ENCODE assay signal across 11 mouse cellular contexts in the genomic region with DNA sequence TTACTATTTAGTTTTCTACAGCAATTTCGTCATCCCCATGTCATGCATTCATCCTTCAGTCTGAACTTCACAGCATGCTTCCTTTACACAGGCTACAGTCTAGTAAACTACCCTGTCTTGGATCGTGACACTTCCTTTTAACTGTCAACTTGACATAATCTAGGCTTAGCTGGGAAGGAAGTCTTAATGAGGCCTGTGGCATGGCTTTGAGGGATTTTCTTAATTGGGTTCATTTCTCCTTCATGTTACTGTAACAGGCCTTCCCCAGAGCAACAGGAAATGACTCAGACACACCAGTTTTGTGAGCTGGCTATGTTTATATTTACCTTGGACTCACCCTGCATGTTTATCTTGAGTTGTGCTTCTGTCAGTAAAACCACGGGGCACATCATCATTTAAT.
DNase-seq lines count a peak whose midpoint lies in the region; ATAC-seq and TF ChIP-seq lines count a peak whose summit lies in the region.
"Had no signal": no experiment of that assay in that cellular context is flagged by ENCODE, and none has a peak within 500 bp of the region (broad histone marks: within the 10 kb centered on the region; RNA-seq: fewer than 3 reads in every experiment).

No protein-coding gene starts in this region.

- no peaks in the 10 kb centered on the region for H3K9me3 ChIP-seq in kidney, postnatal 0 days (replicated peaks; ENCODE audit: low read length)
- no peaks in the 10 kb centered on the region for H3K9me3 ChIP-seq in MEL (replicated peaks; ENCODE audit: insufficient read depth, low read length)
- no peaks in the 10 kb centered on the region for H3K9me3 ChIP-seq in liver, embryonic 13.5 days (replicated peaks)
- H3K9me3 ChIP-seq: G1E had no signal

- no peak overlapping the region for H3K4me2 ChIP-seq in kidney, postnatal 0 days (ENCODE audit: low read length)
- H3K4me2 ChIP-seq in liver, embryonic 13.5 days = no peak overlapping the region
- H3K4me2 ChIP-seq: midbrain, embryonic 11.5 days had no signal

- H3K79me2 ChIP-seq in MEL (ENCODE audit: control insufficient read depth, insufficient read depth, low read length, poor library complexity) = no peaks in the 10 kb centered on the region

- no peak for TF ChIP-seq CTCF in kidney, postnatal 0 days (IDR thresholded peaks at IDR 0.05; ENCODE audit: low read depth)
- no peak for TF ChIP-seq CTCF in MEL (IDR thresholded peaks at IDR 0.05 in 2 of 3, conservative IDR thresholded peaks at IDR 0.05 in 1 of 3; ENCODE audit: control insufficient read depth in 1 of 3, insufficient read depth in 1 of 3, low read depth in 2 of 3, low read length in 3 of 3, poor library complexity in 1 of 3, severe bottlenecking in 1 of 3)

- no peaks in the 10 kb centered on the region for H3K4me1 ChIP-seq in kidney, postnatal 0 days (replicated peaks; ENCODE audit: insufficient read depth, low read length)
- no peaks in the 10 kb centered on the region for H3K4me1 ChIP-seq in MEL (ENCODE audit: control insufficient read depth in 1 of 2, insufficient read depth in 2 of 2, low read length in 2 of 2)
- no peaks in the 10 kb centered on the region for H3K4me1 ChIP-seq in liver, embryonic 13.5 days (replicated peaks)

- no peak for TF ChIP-seq RAD21 in MEL (IDR thresholded peaks at IDR 0.05; ENCODE audit: low read depth, low read length)

- TF ChIP-seq EP300 in MEL (IDR thresholded peaks at IDR 0.05; ENCODE audit: low read depth in 1 of 2, low read length in 2 of 2) = no peak

- 18% methylated on average over 3 of the region's 3 CpGs for WGBS in kidney, postnatal 0 days
- whole genome bisulfite sequencing in liver, embryonic 13.5 days (ENCODE audit: insufficient replicate concordance) = 9% methylated on average over 3 of the region's 3 CpGs

- no peak overlapping the region for H3K9ac ChIP-seq in kidney, postnatal 0 days (ENCODE audit: low read depth, low read length)
- H3K9ac ChIP-seq in MEL (ENCODE audit: control insufficient read depth, low read depth, low read length, poor library complexity, severe bottlenecking) = no peak overlapping the region
- no peak overlapping the region for H3K9ac ChIP-seq in liver, embryonic 13.5 days

- no peaks in the 10 kb centered on the region for H3K36me3 ChIP-seq in kidney, postnatal 0 days (ENCODE audit: insufficient read depth, low read length)
- no peaks in the 10 kb centered on the region for H3K36me3 ChIP-seq in MEL (ENCODE audit: control insufficient read depth in 1 of 2, insufficient read depth in 2 of 2, low read length in 2 of 2)
- no peaks in the 10 kb centered on the region for H3K36me3 ChIP-seq in liver, embryonic 13.5 days
- H3K36me3 ChIP-seq: G1E had no signal

- no peak overlapping the region for H3K27ac ChIP-seq in kidney, postnatal 0 days
- no peak overlapping the region for H3K27ac ChIP-seq in MEL (ENCODE audit: control insufficient read depth, low read depth, low read length)
- H3K27ac ChIP-seq in liver, embryonic 13.5 days = no peak overlapping the region
- H3K27ac ChIP-seq: heart, adult 2 months had no signal

- H3K4me3 ChIP-seq in kidney, postnatal 0 days (replicated peaks; ENCODE audit: low read depth, low read length) = no peak overlapping the region
- H3K4me3 ChIP-seq in MEL (ENCODE audit: control insufficient read depth in 1 of 2, insufficient read depth in 1 of 2, low read depth in 2 of 2, low read length in 2 of 2) = no peak overlapping the region
- H3K4me3 ChIP-seq in liver, embryonic 13.5 days (replicated peaks) = no peak overlapping the region
- H3K4me3 ChIP-seq: heart, adult 2 months had no signal

- H3K27me3 ChIP-seq in kidney, postnatal 0 days (ENCODE audit: insufficient read depth, low read length) = no peaks in the 10 kb centered on the region
- H3K27me3 ChIP-seq in MEL (ENCODE audit: control insufficient read depth in 1 of 2, insufficient read depth in 2 of 2, low read length in 2 of 2) = no peaks in the 10 kb centered on the region
- H3K27me3 ChIP-seq in liver, embryonic 13.5 days = no peaks in the 10 kb centered on the region

- ATAC-seq in kidney, postnatal 0 days (replicated peaks; ENCODE audit: low FRiP score, low read depth) = no peak; the same call in 1 of the 2 replicates
- ATAC-seq in liver, embryonic 13.5 days (ENCODE audit: low read depth) = 0 out of 2 replicates have a peak, but pooled peaks have one; percentile 39

- peak; percentile 4 for DNase-seq in embryo, embryonic 10.5 days (ENCODE audit: low spot score)
- no peak for DNase-seq in embryo, embryonic 9.5 days (ENCODE audit: extremely low spot score)
- DNase-seq in kidney, postnatal 0 days (ENCODE audit: low spot score) = peak; percentile 68
- no peak for DNase-seq in kidney, postnatal 4 days
- peak; percentile 5 for DNase-seq in MEL (ENCODE audit: low read depth, low spot score)
- DNase-seq in liver, embryonic 13.5 days = no peak
- DNase-seq in layer of hippocampus, postnatal 14 days (ENCODE audit: low spot score in 2 of 2) = no peak
- DNase-seq in spleen, adult 18-20 months = no peak
- DNase-seq: heart, adult 2 months had no signal

- TF ChIP-seq POLR2A in MEL (IDR thresholded peaks at IDR 0.05; ENCODE audit: control insufficient read depth in 1 of 2, insufficient read depth in 1 of 2, low read depth in 1 of 2, low read length in 2 of 2, poor library complexity in 1 of 2) = no peak

TF ChIP-seq in MEL, 35 proteins besides CTCF, POLR2A, EP300 and RAD21:
- TF ChIP-seq ZC3H11A (IDR thresholded peaks at IDR 0.05; ENCODE audit: low read depth, low read length) (no peak), TAL1 (IDR thresholded peaks at IDR 0.05; ENCODE audit: low read length) (no peak), SIN3A (IDR thresholded peaks at IDR 0.05; ENCODE audit: low read length) (no peak), ZNF384 (IDR thresholded peaks at IDR 0.05; ENCODE audit: low read depth, low read length) (no peak), NRF1 (IDR thresholded peaks at IDR 0.05; ENCODE audit: insufficient read depth, low read depth, low read length, poor library complexity, severe bottlenecking) (no peak), CHD2 (IDR thresholded peaks at IDR 0.05; ENCODE audit: low read length) (no peak), SMC3 (IDR thresholded peaks at IDR 0.05; ENCODE audit: low read depth, low read length) (no peak), USF2 (IDR thresholded peaks at IDR 0.05; ENCODE audit: borderline replicate concordance in 1 of 2, insufficient read depth in 1 of 2, low read depth in 1 of 2, low read length in 2 of 2) (no peak), JUND (IDR thresholded peaks at IDR 0.05; ENCODE audit: low read depth, low read length) (no peak), E2F4 (IDR thresholded peaks at IDR 0.05; ENCODE audit: borderline replicate concordance, low read depth, low read length) (no peak), MAZ (IDR thresholded peaks at IDR 0.05; ENCODE audit: low read depth, low read length) (no peak), TCF12 (IDR thresholded peaks at IDR 0.05; ENCODE audit: low read depth, low read length) (no peak), HCFC1 (IDR thresholded peaks at IDR 0.05; ENCODE audit: low read depth, low read length) (no peak), BHLHE40 (IDR thresholded peaks at IDR 0.05; ENCODE audit: borderline replicate concordance, low read depth, low read length) (no peak), POLR2AphosphoS2 (IDR thresholded peaks at IDR 0.05; ENCODE audit: low read length) (no peak), GABPA (IDR thresholded peaks at IDR 0.05; ENCODE audit: low read depth, low read length) (no peak)
TF ChIP-seq in MEL: peak in this region for 0.

Comparison
In these comparisons a context has a peak if more than half of its experiments do, and no peak if none do; other contexts are left out.
1. DNase-seq: peak in embryo, embryonic 10.5 days (single experiment), kidney, postnatal 0 days (single experiment) and MEL (single experiment); none in embryo, embryonic 9.5 days (single experiment), kidney, postnatal 4 days (0 of 2), liver, embryonic 13.5 days (single experiment), layer of hippocampus, postnatal 14 days (0 of 2) and spleen, adult 18-20 months (0 of 2).